Mouse (Mus musculus) kidney, adult 2 months (tissue): Measurements from ENCODE around the gene Ip6k2. TPM values are rescaled to one million over a fixed set of nuclear protein-coding genes. Genes with fewer than 3 reads are reported as not detected.

Experiments used
- DNase-seq: peaks from one replicate; pipeline ENCODE4 v3.0.0; 2021
- H3K27ac ChIP-seq: fragments of 200-500 bp; 2 replicates; pipeline ENCODE4 v1.5.1; 2012; ENCODE audit warnings: low read depth, low read length, control low read depth, inconsistent platforms; ENCODE audit not compliant: insufficient read depth
- H3K27me3 ChIP-seq: fragments of 200-500 bp; replicated peaks from 2 replicates; pipeline ENCODE4 v1.6.1; 2012; ENCODE audit warnings: mild to moderate bottlenecking, moderate library complexity, low read length, inconsistent platforms; ENCODE audit not compliant: control insufficient read depth, insufficient read depth
- H3K36me3 ChIP-seq: fragments of 200-500 bp; 2 replicates; pipeline ENCODE4 v1.6.1; 2012; ENCODE audit warnings: mild to moderate bottlenecking, moderate library complexity, low read length, inconsistent platforms; ENCODE audit not compliant: control insufficient read depth, insufficient read depth
- H3K4me1 ChIP-seq: fragments of 200-500 bp; 2 replicates; pipeline ENCODE4 v1.6.1; 2011; ENCODE audit warnings: low read length; ENCODE audit not compliant: control insufficient read depth, insufficient read depth
- H3K4me3 ChIP-seq: fragments of 200-500 bp; 2 replicates; pipeline ENCODE4 v1.5.1; 2011; ENCODE audit warnings: mild to moderate bottlenecking, low read depth, low read length, control low read depth; ENCODE audit not compliant: insufficient read depth
- CTCF ChIP-seq: fragments of 200-500 bp; conservative IDR thresholded peaks from 2 replicates; pipeline ENCODE4 v1.5.1; 2011; ENCODE audit warnings: low read depth, mild to moderate bottlenecking, control low read depth, low read length, moderate library complexity, mixed read lengths; ENCODE audit not compliant: insufficient read depth, insufficient read length
- POLR2A ChIP-seq: fragments of 200-500 bp; IDR thresholded peaks from one replicate; pipeline ENCODE4 v1.6.1; 2011; ENCODE audit warnings: low read depth, low read length, control low read depth
- WGBS: fragments of 180-500 bp; shearing (Covaris S2); methylation state at CpG from one replicate; pipeline ENCODE4 v1.1.7; 2018; 5-methylcytosine and 5-hydroxymethylcytosine counted together
- polyA plus RNA-seq: library from polyadenylated mRNA; depleted of rRNA; stranded (reverse); fragments of >200 nt; gene quantifications from 2 replicates; pipeline ENCODE4 v1.2.3, GENCODE M21; 2012

Gene Ip6k2
- polyA plus RNA-seq, 1 experiment: 68.3 TPM

DNA sequence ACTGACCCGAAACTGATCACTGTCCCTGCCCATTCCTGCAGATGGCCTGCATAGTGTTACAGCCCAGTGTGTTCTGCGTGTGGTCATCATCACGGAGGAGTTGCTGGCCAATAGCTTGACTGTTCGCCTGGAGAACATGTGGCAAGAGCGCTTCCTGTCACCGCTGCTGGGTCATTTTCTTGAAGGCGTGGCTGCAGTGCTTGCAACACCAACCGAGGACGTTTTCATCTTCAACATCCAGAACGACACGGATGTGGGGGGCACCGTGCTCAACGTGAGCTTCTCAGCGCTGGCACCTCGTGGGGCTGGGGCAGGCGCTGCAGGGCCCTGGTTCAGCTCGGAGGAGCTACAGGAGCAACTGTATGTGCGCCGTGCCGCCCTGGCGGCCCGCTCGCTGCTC, 48.0 kb downstream of the Ip6k2 start:
- DNase-seq: no peak
- 4% methylated on average over 23 of the region's 23 CpGs for WGBS
- TF ChIP-seq POLR2A: no peak
- TF ChIP-seq CTCF: no peak

DNA sequence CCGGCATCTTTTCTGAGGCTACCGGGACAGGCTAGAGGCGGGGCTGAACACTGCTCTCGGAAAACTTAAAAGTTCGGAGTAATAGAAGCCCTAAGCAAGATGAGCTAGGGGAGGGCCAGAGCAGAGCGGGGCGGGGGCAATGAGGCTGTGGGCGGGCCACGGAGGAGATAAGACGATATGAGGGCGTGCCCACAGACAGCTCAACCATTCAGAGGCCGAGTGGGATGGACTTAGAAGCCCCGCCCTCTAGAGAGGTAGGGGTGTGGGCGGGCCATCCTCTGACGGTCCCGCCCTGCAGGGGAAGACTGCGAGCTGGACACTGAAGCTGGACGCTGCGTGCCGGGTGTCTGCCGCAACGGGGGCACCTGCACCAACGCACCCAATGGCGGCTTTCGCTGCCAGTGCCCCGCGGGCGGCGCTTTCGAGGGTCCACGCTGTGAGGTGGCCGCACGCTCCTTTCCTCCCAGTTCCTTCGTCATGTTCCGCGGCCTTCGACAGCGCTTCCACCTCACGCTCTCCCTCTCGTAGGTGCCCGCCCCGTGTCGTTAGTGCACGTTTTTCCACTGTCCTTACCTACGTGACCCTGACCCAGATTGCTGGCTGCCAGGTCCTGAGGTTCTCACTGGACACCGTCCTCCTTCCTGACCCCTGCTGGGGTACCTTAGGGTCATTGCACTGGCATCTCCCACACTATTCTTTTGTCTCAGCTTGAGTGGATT, 49.0 kb downstream of the Ip6k2 start:
- Histone ChIP-seq H3K4me1 (peaks cover 7% of the 10 kb centered on the region), H3K27me3 (no peaks in the 10 kb centered on the region), H3K36me3 (no peaks in the 10 kb centered on the region), H3K27ac (no peak overlapping the region), H3K4me3 (peak overlapping the region; percentile 30)
- WGBS: 3% methylated on average over 46 of the region's 46 CpGs
- DNase-seq: peak; percentile 96
- TF ChIP-seq POLR2A (no peak), CTCF (no peak)

More for the DNA sequence above, 48.0 kb downstream of the Ip6k2 start:
- no peaks in the 10 kb centered on the region for H3K36me3 ChIP-seq
- peaks cover 7% of the 10 kb centered on the region for H3K4me1 ChIP-seq
- H3K27ac ChIP-seq: no peak overlapping the region
- no peaks in the 10 kb centered on the region for H3K27me3 ChIP-seq
- peak overlapping the region; percentile 30; the same call in 1 of the 2 replicates for H3K4me3 ChIP-seq

DNA sequence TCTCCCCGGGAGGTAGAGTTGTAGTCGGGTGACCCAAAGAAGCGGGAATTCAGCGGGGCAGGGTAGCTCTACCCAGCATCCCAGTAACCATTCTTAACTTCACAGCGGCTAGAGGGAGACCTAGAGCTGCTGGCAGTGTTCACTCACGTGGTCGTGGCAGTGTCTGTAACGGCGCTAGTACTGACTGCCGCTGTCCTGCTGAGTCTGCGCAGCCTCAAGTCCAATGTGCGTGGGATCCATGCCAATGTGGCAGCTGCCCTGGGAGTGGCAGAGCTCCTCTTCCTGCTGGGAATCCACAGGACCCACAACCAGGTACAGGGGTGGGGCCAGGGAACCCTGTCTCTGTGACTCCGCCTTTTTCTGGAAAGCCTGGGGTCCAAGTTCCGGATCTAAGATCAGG, 59.4 kb downstream of the Ip6k2 start:
- Histone ChIP-seq H3K4me3 (no peak overlapping the region), H3K27ac (no peak overlapping the region), H3K36me3 (no peaks in the 10 kb centered on the region), H3K4me1 (no peaks in the 10 kb centered on the region), H3K27me3 (no peaks in the 10 kb centered on the region)
- 10% methylated on average over 14 of the region's 14 CpGs for WGBS
- DNase-seq: peak; percentile 92
- TF ChIP-seq POLR2A: no peak
- TF ChIP-seq CTCF: peak; percentile 61

DNA sequence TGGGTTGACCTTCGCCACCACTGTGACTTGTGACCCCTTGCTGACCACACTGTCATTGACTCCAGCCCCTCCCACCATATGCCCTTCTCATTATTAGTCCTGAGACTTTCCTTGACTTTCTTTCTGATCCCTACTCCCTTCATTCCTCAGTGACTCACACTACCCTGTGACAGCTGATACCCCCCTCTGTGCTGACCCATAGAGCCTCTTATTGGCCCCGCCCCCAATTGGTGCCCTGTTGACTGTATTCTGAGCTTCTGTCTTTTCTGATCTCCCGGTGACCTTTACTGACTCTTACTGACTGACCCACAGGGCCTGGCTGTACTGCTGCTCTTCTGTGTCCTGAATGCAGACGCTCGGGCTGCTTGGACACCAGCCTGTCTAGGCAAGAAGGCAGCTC, 61.8 kb downstream of the Ip6k2 start:
- H3K36me3 ChIP-seq: no peaks in the 10 kb centered on the region
- no peak overlapping the region for H3K4me3 ChIP-seq
- WGBS: 80% methylated on average over 5 of the region's 5 CpGs
- H3K4me1 ChIP-seq: no peaks in the 10 kb centered on the region
- TF ChIP-seq POLR2A (no peak), CTCF (no peak)
- no peaks in the 10 kb centered on the region for H3K27me3 ChIP-seq
- H3K27ac ChIP-seq: no peak overlapping the region
- DNase-seq: no peak

DNA sequence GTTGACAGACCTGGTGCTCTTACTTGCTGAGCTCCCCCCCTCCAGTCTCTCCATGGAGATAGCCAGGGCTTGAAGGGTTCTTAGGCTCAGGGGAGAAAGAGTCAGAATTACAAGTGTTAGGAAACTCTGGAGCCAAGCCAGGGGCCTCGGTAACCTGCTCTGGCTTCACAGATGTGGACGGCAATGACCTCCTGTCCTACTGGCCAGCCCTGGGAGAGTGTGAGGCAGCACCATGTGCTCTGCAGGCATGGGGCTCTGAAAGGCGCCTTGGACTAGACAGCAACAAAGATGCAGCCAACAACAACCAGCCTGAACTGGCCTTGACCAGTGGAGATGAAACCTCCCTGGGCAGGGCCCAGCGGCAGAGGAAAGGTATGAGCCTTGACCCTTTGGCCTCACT, 63.8 kb downstream of the Ip6k2 start:
- H3K27me3 ChIP-seq: no peaks in the 10 kb centered on the region
- peak; percentile 49 for DNase-seq
- H3K36me3 ChIP-seq: no peaks in the 10 kb centered on the region
- TF ChIP-seq POLR2A (no peak), CTCF (no peak)
- H3K27ac ChIP-seq: no peak overlapping the region
- WGBS: 47% methylated on average over 4 of the region's 4 CpGs
- no peak overlapping the region for H3K4me3 ChIP-seq
- H3K4me1 ChIP-seq: no peaks in the 10 kb centered on the region

DNA sequence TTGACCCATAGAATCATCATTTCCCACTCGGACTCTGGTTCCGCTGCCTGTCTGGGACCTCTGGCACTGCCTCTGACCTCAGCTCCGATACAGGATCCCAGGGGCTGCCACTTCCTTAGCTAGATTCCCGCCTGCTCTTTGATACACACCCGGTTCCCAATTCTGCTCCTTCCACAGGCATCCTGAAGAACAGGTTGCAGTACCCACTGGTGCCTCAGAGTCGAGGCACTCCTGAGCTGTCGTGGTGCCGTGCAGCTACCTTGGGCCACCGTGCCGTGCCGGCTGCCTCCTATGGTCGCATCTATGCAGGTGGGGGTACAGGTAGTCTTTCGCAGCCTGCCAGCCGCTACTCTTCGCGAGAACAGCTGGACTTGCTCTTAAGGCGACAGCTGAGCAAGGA, 64.8 kb downstream of the Ip6k2 start:
- Histone ChIP-seq H3K27ac (no peak overlapping the region), H3K4me1 (peaks cover under 1% of the 10 kb centered on the region), H3K4me3 (no peak overlapping the region), H3K36me3 (no peaks in the 10 kb centered on the region), H3K27me3 (no peaks in the 10 kb centered on the region)
- TF ChIP-seq POLR2A (no peak), CTCF (no peak)
- WGBS: 64% methylated on average over 17 of the region's 17 CpGs
- no peak for DNase-seq

DNA sequence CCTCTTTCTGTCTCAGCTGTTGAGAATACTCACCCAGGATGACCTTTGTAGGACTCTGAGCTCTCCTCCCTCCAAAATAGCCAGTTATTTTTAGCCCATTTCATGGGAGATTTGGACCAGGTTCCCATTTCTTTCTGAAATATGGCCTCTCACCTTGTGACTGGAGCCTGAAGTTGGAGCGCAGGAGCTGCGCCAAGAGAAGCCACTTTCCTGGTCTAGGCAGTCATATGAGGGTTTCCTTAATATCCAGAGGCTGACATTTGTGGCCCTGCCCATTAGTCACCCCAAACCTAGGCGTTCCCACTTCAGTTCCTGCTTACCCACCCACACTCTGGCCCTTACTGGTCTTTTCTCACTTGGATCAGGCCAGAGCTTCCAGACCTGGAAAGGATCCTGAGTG, 69.4 kb downstream of the Ip6k2 start, which contains the start of gene Slc26a6:
Slc26a6 (plus strand) TSS at position 308 of the 400 bp plus-strand sequence.
- DNase-seq: no peak

More for the DNA sequence above, 69.4 kb downstream of the Ip6k2 start, which contains the start of gene Slc26a6:
- Histone ChIP-seq H3K4me3 (peak within 1 kb of the TSS; percentile 65), H3K36me3 (no peaks in the 10 kb centered on the region), H3K27ac (peak within 1 kb of the TSS; percentile 32; the same call in 1 of the 2 replicates), H3K27me3 (no peaks in the 10 kb centered on the region), H3K4me1 (peaks cover 4% of the 10 kb centered on the region)
- TF ChIP-seq CTCF: no peak
- no peak for TF ChIP-seq POLR2A
- 76% methylated on average over 3 of the region's 3 CpGs for WGBS
